Mouse (Mus musculus) stomach, postnatal 0 days (tissue): Measurements from ENCODE around the gene Ptprm. TPM values are rescaled to one million over a fixed set of nuclear protein-coding genes. Genes with fewer than 3 reads are reported as not detected.

Experiments
- ATAC-seq: fragments of 200-750 bp; cut with Nextera tagmentation; 2 replicates; pipeline ENCODE4 v1.8.0; 2017; ENCODE audit not compliant: low FRiP score, low TSS enrichment
- DNase-seq: peaks from one replicate; pipeline ENCODE4 v3.0.0-alpha.2; 2016; ENCODE audit warnings: low spot score
- H3K27ac ChIP-seq: fragments of 300-500 bp; sonication (generic); replicated peaks from 2 replicates; pipeline ENCODE4 v1.5.1; 2014; ENCODE audit warnings: mild to moderate bottlenecking, control low read depth
- H3K27me3 ChIP-seq: fragments of 300-500 bp; sonication (generic); 2 replicates; pipeline ENCODE4 v1.6.1; 2014; ENCODE audit warnings: low read length; ENCODE audit not compliant: control insufficient read depth, insufficient read depth
- H3K36me3 ChIP-seq: fragments of 300-500 bp; sonication (generic); 2 replicates; pipeline ENCODE4 v1.6.1; 2014; ENCODE audit warnings: low read length, mixed read lengths; ENCODE audit not compliant: control insufficient read depth, insufficient read depth
- H3K4me1 ChIP-seq: fragments of 300-500 bp; sonication (generic); replicated peaks from 2 replicates; pipeline ENCODE4 v1.6.1; 2014; ENCODE audit warnings: antibody characterized with exemption; ENCODE audit not compliant: control insufficient read depth, insufficient read depth
- H3K4me2 ChIP-seq: fragments of 300-500 bp; sonication (generic); replicated peaks from 2 replicates; pipeline ENCODE4 v1.6.1; 2014; ENCODE audit warnings: low read depth, mild to moderate bottlenecking, control low read depth, moderate library complexity
- H3K4me3 ChIP-seq: fragments of 300-500 bp; sonication (generic); 2 replicates; pipeline ENCODE4 v1.5.1; 2014; ENCODE audit warnings: low read depth, low read length, control low read depth
- H3K9ac ChIP-seq: fragments of 300-500 bp; sonication (generic); 2 replicates; pipeline ENCODE4 v1.6.1; 2014; ENCODE audit warnings: mild to moderate bottlenecking, low read length, control low read depth, mixed read lengths
- H3K9me3 ChIP-seq: fragments of 300-500 bp; sonication (generic); 2 replicates; pipeline ENCODE4 v1.6.1; 2016; ENCODE audit warnings: low read length; ENCODE audit not compliant: control insufficient read depth
- CTCF ChIP-seq: IDR thresholded peaks from 2 replicates; pipeline ENCODE4 v1.5.1; 2016; ENCODE audit warnings: antibody characterized with exemption, low read depth, mild to moderate bottlenecking, moderate library complexity
- EP300 ChIP-seq: optimal IDR thresholded peaks from 2 replicates; pipeline ENCODE3; 2016; ENCODE audit warnings: antibody characterized with exemption
- WGBS: fragments of 180-500 bp; shearing (Covaris S2); extraction: QIAGEN DNeasy Blood & Tissue Kit; methylation state at CpG from one replicate; pipeline ENCODE4 v1.1.7; 2014; 5-methylcytosine and 5-hydroxymethylcytosine counted together
- polyA plus RNA-seq: library from polyadenylated mRNA; unstranded; fragments of >200 nt; fragmentation: Nextera tagmentation; extraction: Ambion mirVana; gene quantifications from 2 replicates; pipeline ENCODE4 v1.2.1, GENCODE M21; 2015

The Ptprm gene
- polyA plus RNA-seq, 1 experiment from 2014 or later: 3.6 TPM

- peaks cover 4% of the 10 kb centered on the region; the same call in 1 of the 2 replicates for H3K4me1 ChIP-seq
- WGBS: 79% methylated on average over 7 of the region's 7 CpGs
- no peaks in the 10 kb centered on the region for H3K36me3 ChIP-seq
- H3K4me3 ChIP-seq: no peak overlapping the region
- H3K9me3 ChIP-seq: no peaks in the 10 kb centered on the region
- no peak for TF ChIP-seq EP300
- no peak for TF ChIP-seq CTCF
- H3K27me3 ChIP-seq: no peaks in the 10 kb centered on the region
- H3K4me2 ChIP-seq: no peak overlapping the region
- no peak overlapping the region for H3K27ac ChIP-seq
- no peak overlapping the region for H3K9ac ChIP-seq
- DNase-seq: no peak
- no peak for ATAC-seq
Observed at GRCm38 (mm10) chr17:67136876-67137275, 217.4 kb downstream of the Ptprm start.

- Histone ChIP-seq H3K4me3 (no peak overlapping the region), H3K9ac (no peak overlapping the region), H3K4me1 (peaks cover 4% of the 10 kb centered on the region; the same call in 1 of the 2 replicates), H3K9me3 (no peaks in the 10 kb centered on the region), H3K27me3 (no peaks in the 10 kb centered on the region), H3K4me2 (no peak overlapping the region), H3K27ac (no peak overlapping the region), H3K36me3 (no peaks in the 10 kb centered on the region)
- TF ChIP-seq EP300 (no peak), CTCF (no peak)
- DNase-seq (peak; percentile 12), ATAC-seq (no peak)
- 65% methylated on average over 8 of the region's 8 CpGs for WGBS
Observed at GRCm38 (mm10) chr17:67136421-67136820, 217.8 kb downstream of the Ptprm start.

- Histone ChIP-seq H3K9ac (no peak overlapping the region), H3K27ac (no peak overlapping the region), H3K4me1 (peaks cover 4% of the 10 kb centered on the region; the same call in 1 of the 2 replicates), H3K36me3 (no peaks in the 10 kb centered on the region), H3K4me3 (no peak overlapping the region), H3K4me2 (no peak overlapping the region), H3K27me3 (no peaks in the 10 kb centered on the region), H3K9me3 (no peaks in the 10 kb centered on the region)
- WGBS: 82% methylated on average over 4 of the region's 4 CpGs
- no peak for DNase-seq
- no peak for ATAC-seq
- TF ChIP-seq EP300 (no peak), CTCF (no peak)
Observed at GRCm38 (mm10) chr17:67134235-67134634, 220.0 kb downstream of the Ptprm start.

GRCm38 (mm10) chr17:67133440-67134103 lies 220.7 kb downstream of the Ptprm start:
- no peak for TF ChIP-seq EP300
- TF ChIP-seq CTCF: no peak
- Histone ChIP-seq H3K27ac (no peak overlapping the region), H3K9me3 (no peaks in the 10 kb centered on the region), H3K36me3 (no peaks in the 10 kb centered on the region), H3K27me3 (no peaks in the 10 kb centered on the region), H3K4me1 (peaks cover 4% of the 10 kb centered on the region; the same call in 1 of the 2 replicates), H3K9ac (no peak overlapping the region), H3K4me2 (0 out of 2 replicates have a peak overlapping the region, but pooled peaks have one; percentile 11), H3K4me3 (no peak overlapping the region)
- WGBS: 36% methylated on average over 13 of the region's 13 CpGs
- ATAC-seq (no peak), DNase-seq (peak; percentile 26)

GRCm38 (mm10) chr17:67133026-67133425 lies 221.2 kb downstream of the Ptprm start:
- Histone ChIP-seq H3K36me3 (no peaks in the 10 kb centered on the region), H3K9me3 (no peaks in the 10 kb centered on the region), H3K4me3 (no peak overlapping the region), H3K27ac (no peak overlapping the region), H3K9ac (no peak overlapping the region), H3K4me2 (no peak overlapping the region), H3K4me1 (peaks cover 4% of the 10 kb centered on the region; the same call in 1 of the 2 replicates), H3K27me3 (no peaks in the 10 kb centered on the region)
- DNase-seq: no peak
- no peak for TF ChIP-seq CTCF
- TF ChIP-seq EP300: no peak
- ATAC-seq: no peak
- WGBS: 89% methylated on average over 4 of the region's 4 CpGs

- DNase-seq (no peak), ATAC-seq (no peak)
- no peaks in the 10 kb centered on the region for H3K36me3 ChIP-seq
- no peak overlapping the region for H3K4me3 ChIP-seq
- no peaks in the 10 kb centered on the region for H3K27me3 ChIP-seq
- no peak overlapping the region for H3K9ac ChIP-seq
- no peaks in the 10 kb centered on the region for H3K4me1 ChIP-seq
- H3K4me2 ChIP-seq: no peak overlapping the region
- no peak for TF ChIP-seq EP300
- no peak for TF ChIP-seq CTCF
- no peak overlapping the region for H3K27ac ChIP-seq
- H3K9me3 ChIP-seq: no peaks in the 10 kb centered on the region
- 54% methylated on average over 7 of the region's 7 CpGs for WGBS
Observed at GRCm38 (mm10) chr17:67127530-67127929, 226.7 kb downstream of the Ptprm start.
